Mouse (Mus musculus): ENCODE measurements at regions not wholly inside any gene's neighbourhood (a gene's known extent, or its start where the extent isn't known, plus 50 kb on each side); places are given as distances from the start of the nearest gene placed in this dataset.

DNA sequence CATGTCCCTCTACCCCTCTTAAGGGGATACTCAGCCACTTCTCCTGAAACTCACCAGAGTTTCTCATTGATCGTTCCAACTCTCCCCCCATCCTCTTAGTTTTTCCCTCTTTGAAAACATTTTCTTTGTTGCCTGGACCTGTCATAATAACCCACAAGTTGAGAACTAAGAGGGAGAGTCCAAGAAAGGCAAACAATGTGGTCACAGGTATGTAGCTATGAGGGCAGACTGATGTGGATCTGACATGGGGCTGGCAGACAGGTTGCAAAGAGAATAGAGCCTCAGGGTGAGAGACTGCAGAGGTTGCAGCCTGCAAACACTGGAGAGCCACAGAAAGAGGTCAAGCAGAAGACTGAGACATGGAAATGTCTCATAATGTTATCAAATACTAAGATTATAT, 69.9 kb upstream of the Rbms1 start:
- H3K4me1 ChIP-seq (replicated peaks): no peaks in the 10 kb centered on the region
- no peaks in the 10 kb centered on the region for H3K9me3 ChIP-seq (replicated peaks)
- ATAC-seq (ENCODE audit: insufficient number of reproducible peaks, low FRiP score): no peak
- no peak overlapping the region for H3K4me3 ChIP-seq
- H3K4me2 ChIP-seq: no peak overlapping the region
- no peaks in the 10 kb centered on the region for H3K27me3 ChIP-seq (replicated peaks)
- no peaks in the 10 kb centered on the region for H3K36me3 ChIP-seq
- H3K27ac ChIP-seq (ENCODE audit: poor library complexity, severe bottlenecking): no peak overlapping the region
- H3K9ac ChIP-seq: no peak overlapping the region
- 84% methylated on average over 1 of the region's 1 CpGs for WGBS

DNA sequence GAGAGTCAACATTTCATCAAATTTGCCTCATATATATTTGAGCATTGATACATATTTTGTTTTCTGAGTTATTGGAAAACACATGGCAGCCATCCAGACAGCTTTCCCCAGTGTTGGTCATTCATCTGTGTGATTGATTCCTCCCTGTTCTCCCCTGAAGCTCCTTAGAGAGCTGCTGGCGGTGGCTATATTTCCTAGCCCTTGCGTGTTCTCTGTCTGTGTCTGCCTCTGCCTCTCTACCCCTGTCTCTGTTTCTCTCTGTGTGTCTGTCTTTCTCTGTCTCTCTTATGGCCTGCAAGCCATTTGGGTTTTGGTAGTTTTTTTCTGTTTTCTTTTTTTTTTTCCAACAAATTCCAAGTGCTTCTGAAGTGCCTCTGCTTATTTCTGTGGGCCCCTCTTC, 66.7 kb upstream of the Rbms1 start:
- H3K27me3 ChIP-seq (replicated peaks): no peaks in the 10 kb centered on the region
- 81% methylated on average over 2 of the region's 2 CpGs for WGBS

DNA sequence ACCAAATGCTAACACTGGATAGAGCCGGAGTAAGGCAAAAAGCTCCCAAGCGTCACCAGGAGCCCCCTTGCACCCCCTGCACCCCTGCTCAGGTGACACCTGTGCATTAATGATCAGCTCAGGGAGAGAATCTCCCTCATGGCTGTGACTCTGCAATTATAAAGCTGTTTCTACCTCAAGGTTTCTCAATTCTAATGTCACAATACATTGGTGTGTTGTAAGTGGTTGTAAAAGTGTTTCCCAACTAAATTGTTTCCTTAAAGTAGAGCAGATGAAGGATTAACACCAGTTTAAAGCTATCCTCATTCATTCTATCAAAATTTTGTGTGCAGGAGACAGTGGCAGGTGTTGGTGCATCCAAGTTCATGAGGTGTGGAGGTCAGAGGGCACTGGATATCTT, 65.6 kb upstream of the Rbms1 start:
- Histone ChIP-seq H3K4me2 (no peak overlapping the region), H3K36me3 (no peaks in the 10 kb centered on the region), H3K9me3 (replicated peaks) (no peaks in the 10 kb centered on the region), H3K27me3 (replicated peaks) (no peaks in the 10 kb centered on the region), H3K4me3 (no peak overlapping the region), H3K9ac (no peak overlapping the region), H3K27ac (ENCODE audit: poor library complexity, severe bottlenecking) (no peak overlapping the region), H3K4me1 (replicated peaks) (no peaks in the 10 kb centered on the region)
- ATAC-seq (ENCODE audit: insufficient number of reproducible peaks, low FRiP score): no peak
- 70% methylated on average over 2 of the region's 2 CpGs for WGBS

More for the DNA sequence above, 66.7 kb upstream of the Rbms1 start:
- H3K36me3 ChIP-seq: no peaks in the 10 kb centered on the region
- no peak overlapping the region for H3K4me2 ChIP-seq
- H3K27ac ChIP-seq (ENCODE audit: poor library complexity, severe bottlenecking): no peak overlapping the region
- H3K4me1 ChIP-seq (replicated peaks): no peaks in the 10 kb centered on the region
- H3K9me3 ChIP-seq (replicated peaks): no peaks in the 10 kb centered on the region
- no peak for ATAC-seq (ENCODE audit: insufficient number of reproducible peaks, low FRiP score)
- H3K4me3 ChIP-seq: no peak overlapping the region
- no peak overlapping the region for H3K9ac ChIP-seq

DNA sequence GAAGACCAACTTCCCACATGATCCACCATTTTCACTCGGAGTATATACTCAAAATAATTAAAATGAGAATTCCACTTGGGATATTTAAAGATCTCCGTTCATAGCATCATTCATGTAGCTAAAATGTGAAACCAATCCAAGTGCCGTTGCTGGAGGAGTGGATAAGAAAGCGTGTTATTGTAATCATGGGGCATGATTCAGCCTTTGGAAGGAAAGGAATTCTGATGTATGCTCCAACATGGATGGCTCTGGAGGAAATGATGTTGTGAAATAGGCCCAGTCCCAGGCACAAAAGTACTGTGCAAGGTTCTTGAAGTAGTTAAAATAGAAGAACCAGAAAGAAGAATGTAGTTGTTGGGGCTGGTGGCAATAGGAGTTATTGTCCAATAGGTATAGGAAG, 64.7 kb upstream of the Rbms1 start:
- H3K4me1 ChIP-seq (replicated peaks): no peaks in the 10 kb centered on the region
- no peak overlapping the region for H3K27ac ChIP-seq (ENCODE audit: poor library complexity, severe bottlenecking)
- H3K4me2 ChIP-seq: no peak overlapping the region
- no peaks in the 10 kb centered on the region for H3K27me3 ChIP-seq (replicated peaks)
- ATAC-seq (ENCODE audit: insufficient number of reproducible peaks, low FRiP score): no peak
- 83% methylated on average over 4 of the region's 4 CpGs for WGBS
- no peak overlapping the region for H3K4me3 ChIP-seq
- H3K36me3 ChIP-seq: no peaks in the 10 kb centered on the region
- no peaks in the 10 kb centered on the region for H3K9me3 ChIP-seq (replicated peaks)
- no peak overlapping the region for H3K9ac ChIP-seq

DNA sequence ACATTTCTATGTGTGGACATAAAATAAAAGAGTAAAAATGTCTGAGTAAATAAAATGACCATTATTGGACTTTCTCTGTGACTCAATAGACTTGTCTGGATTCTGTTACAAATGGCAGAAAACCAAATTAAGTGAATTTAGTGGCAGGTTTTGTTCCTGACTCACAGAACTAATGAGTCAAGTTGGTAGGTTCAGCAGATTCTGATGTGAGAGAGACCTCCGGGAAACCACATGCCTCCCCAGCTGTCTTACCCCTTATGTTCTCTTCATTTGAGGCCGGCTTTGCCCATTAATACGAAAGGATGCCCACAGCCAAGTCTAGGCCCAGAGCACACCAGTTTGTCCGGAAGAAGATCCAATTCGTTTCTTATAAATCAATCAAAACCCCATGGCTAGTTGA, 59.4 kb upstream of the Rbms1 start:
- no peak overlapping the region for H3K4me2 ChIP-seq
- ATAC-seq (ENCODE audit: insufficient number of reproducible peaks, low FRiP score): no peak

DNA sequence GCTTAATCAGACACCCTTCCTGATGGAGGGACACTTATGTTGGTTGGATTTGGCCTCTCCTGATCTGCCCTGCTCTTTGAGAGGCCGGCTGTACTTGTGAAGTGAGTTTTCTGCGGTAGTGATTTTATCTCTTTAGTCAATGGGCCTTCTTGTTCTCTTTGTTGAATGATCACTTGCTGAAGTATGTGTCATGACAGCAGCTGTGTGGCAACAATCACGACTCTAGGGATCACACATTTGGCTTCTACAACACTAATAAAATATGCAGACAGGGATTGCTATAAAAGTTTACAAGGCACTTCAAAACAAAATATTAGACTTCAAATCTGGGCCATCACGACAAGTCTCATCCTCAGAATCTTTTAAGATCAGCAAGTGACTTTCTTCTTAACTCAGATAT, 57.8 kb upstream of the Rbms1 start:
- Histone ChIP-seq H3K9ac (no peak overlapping the region), H3K36me3 (no peaks in the 10 kb centered on the region), H3K4me2 (no peak overlapping the region), H3K4me1 (replicated peaks) (peaks cover 5% of the 10 kb centered on the region; the same call in 1 of the 2 replicates), H3K27me3 (replicated peaks) (0 out of 2 replicates have a peak, but pooled peaks cover 3% of the 10 kb centered on the region), H3K27ac (ENCODE audit: poor library complexity, severe bottlenecking) (no peak overlapping the region), H3K9me3 (replicated peaks) (0 out of 2 replicates have a peak, but pooled peaks cover 3% of the 10 kb centered on the region), H3K4me3 (no peak overlapping the region)
- WGBS: 26% methylated on average over 4 of the region's 4 CpGs
- no peak for ATAC-seq (ENCODE audit: insufficient number of reproducible peaks, low FRiP score)

More for the DNA sequence above, 59.4 kb upstream of the Rbms1 start:
- 86% methylated on average over 5 of the region's 5 CpGs for WGBS
- H3K9me3 ChIP-seq (replicated peaks): 0 out of 2 replicates have a peak, but pooled peaks cover 3% of the 10 kb centered on the region
- no peaks in the 10 kb centered on the region for H3K36me3 ChIP-seq
- H3K4me1 ChIP-seq (replicated peaks): peaks cover 5% of the 10 kb centered on the region; the same call in 1 of the 2 replicates
- H3K4me3 ChIP-seq: no peak overlapping the region
- no peak overlapping the region for H3K27ac ChIP-seq (ENCODE audit: poor library complexity, severe bottlenecking)
- H3K9ac ChIP-seq: no peak overlapping the region
- H3K27me3 ChIP-seq (replicated peaks): no peaks in the 10 kb centered on the region

DNA sequence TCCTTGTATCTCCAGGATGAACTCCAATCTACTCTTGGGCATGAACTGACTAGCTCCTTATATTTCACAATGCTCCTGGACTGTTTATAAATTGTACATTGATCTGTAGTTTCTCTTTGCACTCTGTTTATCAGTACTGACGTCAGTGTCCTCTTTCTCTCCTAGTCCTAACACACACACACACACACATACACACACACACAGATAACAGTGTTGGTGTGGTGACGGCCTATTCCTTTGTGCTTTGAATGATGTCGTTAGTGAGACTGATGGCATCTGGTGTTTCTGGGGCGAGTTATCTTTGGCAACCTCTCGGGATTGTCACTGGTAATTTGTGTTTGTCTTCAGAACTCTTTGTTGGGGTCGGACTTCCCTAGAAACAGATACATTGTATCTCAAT, 50.0 kb upstream of the Rbms1 start:
- Histone ChIP-seq H3K9me3 (replicated peaks) (peaks cover 3% of the 10 kb centered on the region; the same call in 1 of the 2 replicates), H3K36me3 (no peaks in the 10 kb centered on the region), H3K4me3 (no peak overlapping the region), H3K27ac (ENCODE audit: poor library complexity, severe bottlenecking) (no peak overlapping the region), H3K4me1 (replicated peaks) (no peaks in the 10 kb centered on the region; the same call in 1 of the 2 replicates), H3K4me2 (no peak overlapping the region), H3K27me3 (replicated peaks) (0 out of 2 replicates have a peak, but pooled peaks cover 4% of the 10 kb centered on the region), H3K9ac (no peak overlapping the region)
- ATAC-seq (ENCODE audit: insufficient number of reproducible peaks, low FRiP score): no peak
- WGBS: 8% methylated on average over 6 of the region's 6 CpGs
